ENCODE assay signal across 9 mouse cellular contexts in genomic region chr8:84970913-84971312, GRCm38 (mm10). TPM values are rescaled to one million over a fixed set of nuclear protein-coding genes. Genes with fewer than 3 reads are reported as not detected.
DNase-seq lines count a peak whose midpoint lies in the region; ATAC-seq and TF ChIP-seq lines count a peak whose summit lies in the region.
"Had no signal": no experiment of that assay in that cellular context is flagged by ENCODE, and none has a peak within 500 bp of the region (broad histone marks: within the 10 kb centered on the region; RNA-seq: fewer than 3 reads in every experiment).

No protein-coding gene starts in this region.

- no peak for TF ChIP-seq EP300 in CH12.LX (IDR thresholded peaks at IDR 0.05; ENCODE audit: low read length)
- peak; percentile 96 for TF ChIP-seq EP300 in liver, postnatal 0 days (IDR thresholded peaks at IDR 0.05; ENCODE audit: low read depth)

- no peak overlapping the region for H3K27ac ChIP-seq in cerebellum, adult 2 months (ENCODE audit: insufficient read depth, low read length)
- H3K27ac ChIP-seq in CH12.LX (ENCODE audit: insufficient read depth, low read depth): no peak overlapping the region
- H3K27ac ChIP-seq in forebrain, postnatal 0 days (ENCODE audit: low read depth, low read length): 0 out of 2 replicates have a peak overlapping the region, but pooled peaks have one; percentile 10
- H3K27ac ChIP-seq in liver, postnatal 0 days (ENCODE audit: low read depth): peak overlapping the region; percentile 98

- H3K4me1 ChIP-seq in cerebellum, adult 2 months (ENCODE audit: control insufficient read depth, insufficient read depth, low read length): peaks cover 2% of the 10 kb centered on the region; the same call in 1 of the 2 replicates
- peaks cover 14 to 42% of the 10 kb centered on the region in 2 experiments for H3K4me1 ChIP-seq in CH12.LX (ENCODE audit: control insufficient read depth in 1 of 2, insufficient read depth in 2 of 2)
- H3K4me1 ChIP-seq in forebrain, postnatal 0 days (ENCODE audit: insufficient read depth): peaks cover 9% of the 10 kb centered on the region; the same call in 1 of the 2 replicates
- H3K4me1 ChIP-seq in liver, postnatal 0 days (ENCODE audit: insufficient read depth): peaks cover 57% of the 10 kb centered on the region

- ATAC-seq in forebrain, postnatal 0 days: no peak
- peak; percentile 69 for ATAC-seq in liver, postnatal 0 days

- TF ChIP-seq RAD21 in CH12.LX (IDR thresholded peaks at IDR 0.05; ENCODE audit: low read depth, low read length): no peak

- peak overlapping the region; percentile 88; the same call in 1 of the 2 replicates for H3K4me2 ChIP-seq in CH12.LX (ENCODE audit: insufficient read depth, low read depth, poor library complexity, severe bottlenecking)
- peak overlapping the region; percentile 91 for H3K4me2 ChIP-seq in forebrain, postnatal 0 days (ENCODE audit: low read depth)
- peak overlapping the region; percentile 96 for H3K4me2 ChIP-seq in liver, postnatal 0 days (ENCODE audit: low read depth, low read length)

- H3K79me2 ChIP-seq in CH12.LX (replicated peaks; ENCODE audit: control insufficient read depth, extremely low read depth, insufficient read depth, poor library complexity, severe bottlenecking): peaks cover 6% of the 10 kb centered on the region; the same call in 1 of the 2 replicates

- H3K4me3 ChIP-seq in cerebellum, adult 2 months (replicated peaks; ENCODE audit: insufficient read depth, low read depth, low read length): peak overlapping the region; percentile 12
- H3K4me3 ChIP-seq in CH12.LX (replicated peaks in 1 of 3; ENCODE audit: low read depth in 2 of 3, low read length in 2 of 3, poor library complexity in 1 of 3): no peak overlapping the region
- H3K4me3 ChIP-seq in forebrain, postnatal 0 days (ENCODE audit: low read depth, low read length): peak overlapping the region; percentile 85
- peak overlapping the region; percentile 83 for H3K4me3 ChIP-seq in liver, postnatal 0 days (ENCODE audit: low read depth, low read length)

- in situ Hi-C loops in CH12.LX (cut with MboI; ENCODE audit: low pct_ligation_motif_present, low pct_unique_long_range_greater_than_20kb, low sequenced_read_pairs): loop anchor here (5.0 kb wide), 1 partner anchor 36 kb away; no protein-coding TSS in a partner anchor

- intact Hi-C loops in left cerebral cortex, postnatal 14 days (cut with DNase I): no loop called here

- no peaks in the 10 kb centered on the region for H3K27me3 ChIP-seq in cerebellum, adult 2 months (ENCODE audit: control insufficient read depth, insufficient read depth, low read length)
- no peaks in the 10 kb centered on the region for H3K27me3 ChIP-seq in CH12.LX (replicated peaks)
- no peaks in the 10 kb centered on the region for H3K27me3 ChIP-seq in forebrain, postnatal 0 days (ENCODE audit: insufficient read depth, low read length)
- no peaks in the 10 kb centered on the region for H3K27me3 ChIP-seq in liver, postnatal 0 days (ENCODE audit: insufficient read depth, low read length)

- 50% methylated on average over 5 of the region's 5 CpGs for WGBS in cerebellum, adult 2 months
- 58% methylated on average over 5 of the region's 5 CpGs for WGBS in forebrain, postnatal 0 days
- WGBS in liver, postnatal 0 days (ENCODE audit: insufficient replicate concordance): 41% methylated on average over 5 of the region's 5 CpGs

- dilution Hi-C loops in CH12.LX (cut with MboI; ENCODE audit: extremely low pct_ligation_motif_present, extremely low pct_unique_long_range_greater_than_20kb, low sequenced_read_pairs): no loop called here

- TF ChIP-seq CTCF in cerebellum, adult 2 months (IDR thresholded peaks at IDR 0.05; ENCODE audit: borderline replicate concordance, insufficient read depth, low read depth, low read length): no peak
- TF ChIP-seq CTCF in CH12.LX (conservative IDR thresholded peaks at IDR 0.05 in 1 of 2, IDR thresholded peaks at IDR 0.05 in 1 of 2; ENCODE audit: low read depth in 2 of 2, low read length in 2 of 2): no peak
- no peak for TF ChIP-seq CTCF in forebrain, postnatal 0 days (IDR thresholded peaks at IDR 0.05; ENCODE audit: low read depth)
- TF ChIP-seq CTCF in liver, postnatal 0 days (IDR thresholded peaks at IDR 0.05; ENCODE audit: low read depth): no peak

- peaks cover 19 to 32% of the 10 kb centered on the region in 2 experiments for H3K36me3 ChIP-seq in CH12.LX (replicated peaks in 1 of 2; ENCODE audit: control insufficient read depth in 1 of 2, insufficient read depth in 1 of 2, low read length in 1 of 2)
- peaks cover 32% of the 10 kb centered on the region for H3K36me3 ChIP-seq in forebrain, postnatal 0 days (ENCODE audit: insufficient read depth)
- peaks cover 39% of the 10 kb centered on the region for H3K36me3 ChIP-seq in liver, postnatal 0 days (replicated peaks; ENCODE audit: insufficient read depth, low read length)

- no peak for DNase-seq in cerebellum, adult 2 months
- DNase-seq in cerebellum, postnatal 25 days: no peak
- DNase-seq in CH12.LX (ENCODE audit: extremely low read depth): no peak
- DNase-seq in forebrain, postnatal 0 days: no peak
- peak; percentile 79 for DNase-seq in liver, postnatal 0 days
- DNase-seq in right cerebral cortex, adult 2 months (ENCODE audit: low spot score in 2 of 2): no peak
- no peak for DNase-seq in left cerebral cortex, postnatal 14 days (ENCODE audit: low spot score in 2 of 2)
- no peak for DNase-seq in frontal cortex, postnatal 10 days (ENCODE audit: low spot score in 2 of 2)

- peak overlapping the region; percentile 84; the same call in 1 of the 2 replicates for H3K9ac ChIP-seq in CH12.LX (ENCODE audit: insufficient read depth, low read depth)
- peak overlapping the region; percentile 97 for H3K9ac ChIP-seq in forebrain, postnatal 0 days
- peak overlapping the region; percentile 91 for H3K9ac ChIP-seq in liver, postnatal 0 days (replicated peaks)

- TF ChIP-seq POLR2A in cerebellum, adult 2 months (IDR thresholded peaks at IDR 0.05; ENCODE audit: borderline replicate concordance, insufficient read depth, low read length): no peak
- TF ChIP-seq POLR2A in CH12.LX (IDR thresholded peaks at IDR 0.05; ENCODE audit: low read depth, low read length): no peak

- no peaks in the 10 kb centered on the region for H3K9me3 ChIP-seq in CH12.LX (replicated peaks; ENCODE audit: low read length)
- no peaks in the 10 kb centered on the region for H3K9me3 ChIP-seq in forebrain, postnatal 0 days (ENCODE audit: low read length)
- H3K9me3 ChIP-seq in liver, postnatal 0 days (ENCODE audit: low read length): no peaks in the 10 kb centered on the region

TF ChIP-seq in CH12.LX, 34 proteins besides CTCF, POLR2A, EP300 and RAD21:
- TF ChIP-seq TBP (conservative IDR thresholded peaks at IDR 0.05; ENCODE audit: low read depth, low read length) (no peak), JUND (conservative IDR thresholded peaks at IDR 0.05; ENCODE audit: low read depth, low read length) (no peak), MAZ (IDR thresholded peaks at IDR 0.05; ENCODE audit: low read depth, low read length) (no peak), MAX (IDR thresholded peaks at IDR 0.05; ENCODE audit: low read length) (no peak), MXI1 (IDR thresholded peaks at IDR 0.05; ENCODE audit: low read depth, low read length) (no peak), USF2 (conservative IDR thresholded peaks at IDR 0.05; ENCODE audit: low read depth, low read length) (no peak)

RNA-seq across cellular contexts. Expression of gene Rnaseh2a, which starts 1.3 kb away (rescaled TPM):
- 58.7 and 61.5 TPM in 2 replicates for polyA plus RNA-seq in cerebellum, adult 2 months (2012; rRNA removed)
- 104 and 115 TPM in 2 replicates for total RNA-seq in CH12.LX (2012; rRNA removed)
- total RNA-seq in CH12.LX (2014; rRNA removed): 71.6 and 76.2 TPM in 2 replicates
- polyA plus RNA-seq in CH12.LX (2012; ENCODE audit: insufficient read length, low read depth): 83.1 and 88.1 TPM in 2 replicates
- 39.8 and 42.7 TPM in 2 replicates for total RNA-seq in forebrain, postnatal 0 days (2014; rRNA removed)
- 52.2 and 56.3 TPM in 2 replicates for polyA plus RNA-seq in forebrain, postnatal 0 days (2015; fragmentation: Nextera tagmentation; extraction: Ambion mirVana)
- 67.1 and 70.8 TPM in 2 replicates for polyA plus RNA-seq in liver, postnatal 0 days (2015; fragmentation: Nextera tagmentation; extraction: Ambion mirVana)
- total RNA-seq in left cerebral cortex, postnatal 14 days (2021): 10 to 100 TPM; 38.1 to 52.0 TPM

RNA-seq across cellular contexts. Expression of gene Prdx2, which starts 1.5 kb away (rescaled TPM):
- polyA plus RNA-seq in cerebellum, adult 2 months (2012; rRNA removed): 345 and 351 TPM in 2 replicates
- total RNA-seq in CH12.LX (2012; rRNA removed): 218 and 231 TPM in 2 replicates
- 231 and 232 TPM in 2 replicates for total RNA-seq in CH12.LX (2014; rRNA removed)
- 158 and 159 TPM in 2 replicates for polyA plus RNA-seq in CH12.LX (2012; ENCODE audit: insufficient read length, low read depth)
- 814 and 983 TPM in 2 replicates for total RNA-seq in forebrain, postnatal 0 days (2014; rRNA removed)
- polyA plus RNA-seq in forebrain, postnatal 0 days (2015; fragmentation: Nextera tagmentation; extraction: Ambion mirVana): 974 and 1,110 TPM in 2 replicates
- polyA plus RNA-seq in liver, postnatal 0 days (2015; fragmentation: Nextera tagmentation; extraction: Ambion mirVana): 780 and 831 TPM in 2 replicates
- total RNA-seq in left cerebral cortex, postnatal 14 days (2021): 100 to 1,000 TPM; 402 to 429 TPM

RNA-seq across cellular contexts. Expression of gene Gm49661, which starts 1.7 kb away (rescaled TPM):
- not detected in 2 replicates for polyA plus RNA-seq in cerebellum, adult 2 months (2012; rRNA removed)
- total RNA-seq in CH12.LX (2012; rRNA removed): 1.8 and 3.1 TPM in 2 replicates
- not detected in 2 replicates for total RNA-seq in CH12.LX (2014; rRNA removed)
- not detected in 2 replicates for polyA plus RNA-seq in CH12.LX (2012; ENCODE audit: insufficient read length, low read depth)
- not detected in 2 replicates for total RNA-seq in forebrain, postnatal 0 days (2014; rRNA removed)
- not detected in 2 replicates for polyA plus RNA-seq in forebrain, postnatal 0 days (2015; fragmentation: Nextera tagmentation; extraction: Ambion mirVana)
- 0.89 TPM in 1 of 2 replicates, not detected in the other for polyA plus RNA-seq in liver, postnatal 0 days (2015; fragmentation: Nextera tagmentation; extraction: Ambion mirVana)
- not detected for total RNA-seq in left cerebral cortex, postnatal 14 days (2021)
- total RNA-seq: common myeloid progenitor, adult 5-6 weeks had no signal

RNA-seq across cellular contexts. Expression of gene Junb, which starts 7.6 kb away (rescaled TPM):
- 12.8 and 13.5 TPM in 2 replicates for polyA plus RNA-seq in cerebellum, adult 2 months (2012; rRNA removed)
- total RNA-seq in CH12.LX (2012; rRNA removed) (226 and 342 TPM in 2 replicates), CH12.LX (2014; rRNA removed) (175 and 217 TPM in 2 replicates)
- polyA plus RNA-seq in CH12.LX (2012; ENCODE audit: insufficient read length, low read depth): 63.4 and 66.4 TPM in 2 replicates
- total RNA-seq in forebrain, postnatal 0 days (2014; rRNA removed): 21.9 and 22.2 TPM in 2 replicates
- polyA plus RNA-seq in forebrain, postnatal 0 days (2015; fragmentation: Nextera tagmentation; extraction: Ambion mirVana): 10.1 and 15.9 TPM in 2 replicates
- 14.2 and 21.9 TPM in 2 replicates for polyA plus RNA-seq in liver, postnatal 0 days (2015; fragmentation: Nextera tagmentation; extraction: Ambion mirVana)
- total RNA-seq in left cerebral cortex, postnatal 14 days (2021): 10 to 100 TPM; 51.5 to 65.4 TPM

RNA-seq across cellular contexts. Expression of gene Hook2, which starts 19.5 kb away (rescaled TPM):
- 14.1 and 14.2 TPM in 2 replicates for polyA plus RNA-seq in cerebellum, adult 2 months (2012; rRNA removed)
- total RNA-seq in CH12.LX (2012; rRNA removed) (17.6 and 24.7 TPM in 2 replicates), CH12.LX (2014; rRNA removed) (7.1 TPM in 2 replicates)
- 9.8 and 11.7 TPM in 2 replicates for polyA plus RNA-seq in CH12.LX (2012; ENCODE audit: insufficient read length, low read depth)
- 30.3 and 32.5 TPM in 2 replicates for total RNA-seq in forebrain, postnatal 0 days (2014; rRNA removed)
- polyA plus RNA-seq in forebrain, postnatal 0 days (2015; fragmentation: Nextera tagmentation; extraction: Ambion mirVana): 22.6 and 28.7 TPM in 2 replicates
- 12.0 and 12.2 TPM in 2 replicates for polyA plus RNA-seq in liver, postnatal 0 days (2015; fragmentation: Nextera tagmentation; extraction: Ambion mirVana)
- 1 to 10 TPM; 7.5 to 8.1 TPM for total RNA-seq in left cerebral cortex, postnatal 14 days (2021)

Comparison
In these comparisons a context has a peak if more than half of its experiments do, and no peak if none do; other contexts are left out.
1. H3K27ac ChIP-seq: peak in forebrain, postnatal 0 days (single experiment) and liver, postnatal 0 days (single experiment); none in cerebellum, adult 2 months (single experiment) and CH12.LX (single experiment).
2. H3K4me3 ChIP-seq: peak in cerebellum, adult 2 months (single experiment), forebrain, postnatal 0 days (single experiment) and liver, postnatal 0 days (single experiment); none in CH12.LX (0 of 3).
3. Peak in every context shown above with its lines, with median percentiles within 50 percentile points of each other: H3K4me2 ChIP-seq and H3K9ac ChIP-seq.